Mouse (Mus musculus) CD4-positive, CD25-positive, alpha-beta regulatory T cell, adult 4 months (primary cell): Measurements from ENCODE around the gene Tbx6. TPM values are rescaled to one million over a fixed set of nuclear protein-coding genes. Genes with fewer than 3 reads are reported as not detected.
"Not testable (repeated sequence)": the region's sequence is repeated elsewhere in the genome, so short reads cannot be mapped to it uniquely, and the experiment has no call there.

Experiments
- ATAC-seq: one replicate; pipeline ENCODE4 v1.8.0; 2017
- polyA plus RNA-seq, 2 experiments: library from polyadenylated mRNA; unstranded; fragments of 100-300 nt; shearing (Covaris generic); gene quantifications; one replicate each; pipeline ENCODE4 v1.2.1; 2017

The Tbx6 gene
- polyA plus RNA-seq, 2 experiments from 2014 or later, result 5.9 to 7.5 TPM

DNA sequence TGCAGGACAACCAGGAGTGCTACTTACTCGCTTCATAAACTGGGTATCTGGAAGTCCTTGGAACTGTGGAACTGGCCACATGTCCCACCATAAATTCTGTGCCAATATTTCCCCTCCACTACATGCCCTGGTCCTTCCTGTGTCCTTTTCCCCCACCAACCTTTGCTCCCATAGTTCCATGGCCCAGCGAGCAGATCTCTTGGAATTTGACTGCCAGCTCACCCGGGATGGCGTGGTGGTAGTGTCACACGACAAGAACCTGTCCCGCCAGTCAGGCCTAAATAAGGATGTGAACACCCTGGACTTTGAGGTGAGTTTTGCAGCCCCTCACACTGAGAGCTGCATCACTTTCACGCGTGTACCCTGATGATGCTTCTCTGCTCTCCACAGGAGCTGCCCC lies 14.3 kb upstream of the Tbx6 start:
- no peak for ATAC-seq

DNA sequence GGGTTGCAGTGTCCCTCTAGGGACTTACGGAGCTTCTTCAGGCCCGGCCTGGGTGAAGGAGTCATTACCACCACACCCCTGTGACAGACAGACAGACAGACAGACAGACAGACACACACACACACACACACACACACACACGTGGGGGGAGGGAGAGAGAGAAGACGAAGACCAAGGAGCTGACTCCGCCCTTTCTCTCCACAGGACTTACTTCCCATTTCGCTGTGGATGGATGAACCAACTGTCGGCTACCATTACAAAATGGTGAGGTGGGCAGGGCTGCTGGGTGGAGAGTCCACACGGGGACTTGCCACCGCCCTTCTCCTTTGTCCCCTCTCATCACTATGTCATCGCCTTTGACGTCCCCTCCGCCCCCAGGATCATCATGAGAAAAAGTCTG lies 10.5 kb upstream of the Tbx6 start:
- ATAC-seq, result no peak

DNA sequence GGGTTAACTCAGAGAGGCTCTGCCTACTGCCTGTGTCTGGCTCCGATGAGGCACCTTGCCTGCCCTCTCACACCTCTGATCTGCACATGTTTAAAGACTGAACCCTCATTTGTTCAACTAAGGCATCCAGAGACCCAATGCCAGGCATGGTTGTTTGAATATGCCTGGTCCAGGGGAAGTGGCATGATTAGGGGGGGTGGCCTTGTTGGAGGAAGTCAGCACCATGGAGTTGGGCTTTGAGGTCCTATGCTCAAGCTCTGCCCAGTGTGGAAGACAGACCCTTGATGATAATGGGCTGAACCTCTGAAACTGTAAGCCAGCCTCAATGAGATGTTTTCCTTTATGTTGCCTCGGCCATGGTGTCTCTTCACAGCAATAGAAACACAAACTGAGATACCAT lies 7.9 kb upstream of the Tbx6 start:
- ATAC-seq, result no peak

DNA sequence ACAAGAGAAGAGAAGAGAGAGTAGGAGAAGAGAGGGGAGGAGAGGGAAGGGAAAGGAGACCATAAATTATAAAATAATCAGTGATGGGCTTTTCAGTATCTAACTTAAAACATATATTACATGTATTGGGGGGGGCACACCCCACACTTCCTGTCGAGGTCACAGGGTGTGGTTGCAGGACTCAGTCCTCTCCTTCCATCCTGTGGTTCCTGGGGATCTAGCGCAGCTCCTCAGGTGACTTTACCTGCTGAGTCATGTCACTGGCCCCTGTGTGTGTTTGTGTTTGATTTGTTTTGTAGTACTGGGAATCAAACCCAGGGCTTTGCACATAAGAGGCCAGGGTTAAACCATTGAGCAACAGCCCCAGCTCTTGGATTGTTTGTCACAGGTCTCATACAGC lies 6.8 kb upstream of the Tbx6 start:
- peak; percentile 32 for ATAC-seq

DNA sequence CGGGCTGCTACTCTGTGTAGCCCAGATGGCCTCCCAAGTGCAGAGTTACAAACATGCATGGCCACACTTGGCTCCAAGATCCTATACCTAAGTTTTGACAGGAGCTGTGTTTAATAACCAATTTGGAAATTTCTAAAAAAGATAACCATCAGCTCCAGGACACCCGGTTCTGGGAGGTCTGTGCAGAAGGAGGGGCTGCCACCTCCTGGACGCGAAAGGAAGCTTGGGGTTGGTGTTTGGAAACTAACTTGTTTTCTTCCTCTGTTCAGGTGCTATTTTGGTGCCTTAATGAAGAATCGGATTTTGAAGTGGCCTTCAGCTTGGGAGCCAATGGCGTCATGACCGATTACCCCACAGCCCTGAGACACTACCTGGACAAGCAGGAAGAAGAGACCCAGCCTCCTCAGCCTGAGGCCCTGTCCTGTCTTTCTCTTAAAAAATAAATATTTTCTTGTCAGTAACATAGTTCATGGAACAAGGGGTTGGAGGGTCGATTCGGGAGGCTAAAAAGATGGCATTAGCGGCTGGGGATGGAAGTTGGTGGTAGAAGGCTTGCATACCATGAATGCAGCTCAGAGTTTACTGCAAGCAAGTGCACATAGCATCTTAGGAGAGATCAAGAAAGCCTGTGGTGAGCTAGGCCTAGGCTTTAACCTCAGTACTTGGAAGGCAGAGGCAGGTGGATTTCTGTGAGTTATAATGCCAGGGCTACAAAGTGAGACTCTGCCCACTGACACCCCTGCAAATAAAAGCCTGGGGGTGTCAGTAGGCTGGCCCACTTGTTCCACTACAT lies 5.9 kb upstream of the Tbx6 start:
- ATAC-seq, result no peak

DNA sequence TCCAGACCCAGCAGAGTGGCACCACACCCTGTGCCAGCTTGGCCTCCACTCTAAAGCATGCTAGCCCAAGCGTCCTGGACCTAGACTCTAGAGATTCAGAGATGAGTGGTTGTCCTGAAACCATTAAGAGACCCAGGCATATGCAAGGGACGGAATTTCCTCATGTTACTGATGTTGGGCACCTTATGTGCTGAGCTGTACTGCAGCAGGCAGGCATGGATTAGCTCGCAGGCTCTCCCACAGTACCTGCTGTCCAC lies 5.4 kb upstream of the Tbx6 start:
- no peak for ATAC-seq

GRCm38 (mm10) chr7:126776598-126777057 lies 4.7 kb upstream of the Tbx6 start, which contains the start of gene Ypel3:
Gene Ypel3 (plus strand): TSS chr7:126776955.
- peak; percentile 89 for ATAC-seq

GRCm38 (mm10) chr7:126777476-126777875 lies 3.8 kb upstream of the Tbx6 start:
- ATAC-seq, result no peak

- no peak for ATAC-seq
Observed at GRCm38 (mm10) chr7:126778147-126778546, 3.1 kb upstream of the Tbx6 start.

DNA sequence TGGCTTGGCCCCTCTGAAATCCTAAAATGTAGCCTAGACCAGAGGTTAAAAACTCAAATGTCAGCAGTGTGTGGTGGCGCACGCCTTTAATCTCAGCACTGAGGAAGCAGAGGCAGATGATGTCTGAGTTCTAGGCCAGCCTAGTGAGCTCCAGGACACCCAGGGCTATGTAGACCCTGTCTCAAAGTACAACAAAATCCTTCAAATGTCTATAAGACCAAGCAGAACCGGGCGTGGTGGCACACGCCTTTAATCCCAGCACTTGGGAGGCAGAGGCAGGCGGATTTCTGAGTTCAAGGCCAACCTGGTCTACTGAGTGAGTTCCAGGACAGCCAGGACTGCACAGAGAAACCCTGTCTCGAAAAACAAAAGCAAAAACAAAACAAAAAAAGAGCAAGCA lies 2.2 kb upstream of the Tbx6 start:
- not testable (repeated sequence) for ATAC-seq

- ATAC-seq, result peak; percentile 37
Observed at GRCm38 (mm10) chr7:126779983-126780970, 1.0 kb upstream of the Tbx6 start.

- no peak for ATAC-seq
Observed at GRCm38 (mm10) chr7:126781661-126782370, 533 bp downstream of the Tbx6 start.

- ATAC-seq, result no peak
Observed at GRCm38 (mm10) chr7:126782693-126783092, 1.4 kb downstream of the Tbx6 start.

DNA sequence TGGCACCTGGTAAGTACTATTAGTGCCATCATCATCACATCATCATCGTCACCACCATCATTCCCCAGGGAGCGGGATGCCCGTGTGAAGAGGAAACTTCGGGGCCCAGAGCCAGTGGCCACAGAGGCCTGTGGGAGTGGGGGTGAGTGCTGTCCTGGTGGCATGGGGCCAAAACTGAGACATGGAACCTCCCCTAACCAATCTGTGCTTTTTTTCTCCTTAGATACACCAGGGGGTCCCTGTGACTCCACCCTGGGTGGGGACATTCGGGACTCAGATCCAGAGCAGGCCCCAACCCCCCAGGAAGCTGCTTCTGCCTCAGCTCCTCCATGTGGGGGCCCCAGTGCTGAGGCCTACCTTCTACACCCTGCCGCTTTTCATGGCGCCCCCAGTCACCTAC lies 3.2 kb downstream of the Tbx6 start:
- ATAC-seq, result no peak

GRCm38 (mm10) chr7:126785056-126785455 lies 3.8 kb downstream of the Tbx6 start:
- ATAC-seq, result no peak

DNA sequence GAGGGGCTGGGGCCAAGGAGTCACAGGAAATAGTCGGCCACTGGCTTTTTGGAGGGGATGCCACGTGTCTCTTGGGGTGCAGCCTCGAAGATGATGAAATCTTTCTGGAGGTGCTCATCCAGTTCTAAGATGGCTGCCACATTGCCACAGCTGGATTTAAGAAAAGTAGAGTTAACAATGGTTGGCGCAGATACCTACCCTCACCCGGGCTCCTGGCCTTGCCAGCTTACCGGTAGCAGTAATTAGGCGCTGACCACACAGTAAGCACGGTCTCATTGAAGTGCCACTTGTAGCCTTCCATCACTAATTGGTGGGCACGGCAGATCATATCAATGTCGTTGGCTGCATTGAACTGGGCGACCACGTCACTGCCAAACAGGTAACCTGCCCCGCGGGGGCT lies 4.9 kb downstream of the Tbx6 start:
- no peak for ATAC-seq

DNA sequence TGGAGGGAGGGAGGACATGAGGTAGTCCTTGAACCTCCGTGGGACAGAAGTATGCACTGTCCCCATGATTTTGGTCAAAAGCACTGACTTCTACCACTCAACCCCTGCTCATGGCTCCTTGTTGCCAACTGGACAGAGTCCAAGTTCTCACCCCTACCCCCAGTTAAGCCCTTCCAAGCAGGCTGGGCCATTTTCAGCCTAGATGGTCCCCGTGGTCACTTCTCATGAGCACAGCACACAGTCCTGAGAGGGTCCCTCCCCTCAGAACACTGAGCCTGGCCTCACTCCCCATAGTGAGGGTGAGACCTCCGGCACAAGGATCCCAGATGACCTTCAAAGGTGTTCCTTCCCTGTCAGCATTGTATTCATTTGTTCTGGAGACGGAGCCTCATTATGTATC lies 7.9 kb downstream of the Tbx6 start:
- ATAC-seq, result no peak

GRCm38 (mm10) chr7:126791851-126792720 lies 10.8 kb downstream of the Tbx6 start, which contains the start of gene Ppp4c:
Gene Ppp4c (minus strand): TSS chr7:126792496.
- ATAC-seq, result peak; percentile 91

- ATAC-seq, result no peak
Observed at GRCm38 (mm10) chr7:126792721-126793443, 11.6 kb downstream of the Tbx6 start.

DNA sequence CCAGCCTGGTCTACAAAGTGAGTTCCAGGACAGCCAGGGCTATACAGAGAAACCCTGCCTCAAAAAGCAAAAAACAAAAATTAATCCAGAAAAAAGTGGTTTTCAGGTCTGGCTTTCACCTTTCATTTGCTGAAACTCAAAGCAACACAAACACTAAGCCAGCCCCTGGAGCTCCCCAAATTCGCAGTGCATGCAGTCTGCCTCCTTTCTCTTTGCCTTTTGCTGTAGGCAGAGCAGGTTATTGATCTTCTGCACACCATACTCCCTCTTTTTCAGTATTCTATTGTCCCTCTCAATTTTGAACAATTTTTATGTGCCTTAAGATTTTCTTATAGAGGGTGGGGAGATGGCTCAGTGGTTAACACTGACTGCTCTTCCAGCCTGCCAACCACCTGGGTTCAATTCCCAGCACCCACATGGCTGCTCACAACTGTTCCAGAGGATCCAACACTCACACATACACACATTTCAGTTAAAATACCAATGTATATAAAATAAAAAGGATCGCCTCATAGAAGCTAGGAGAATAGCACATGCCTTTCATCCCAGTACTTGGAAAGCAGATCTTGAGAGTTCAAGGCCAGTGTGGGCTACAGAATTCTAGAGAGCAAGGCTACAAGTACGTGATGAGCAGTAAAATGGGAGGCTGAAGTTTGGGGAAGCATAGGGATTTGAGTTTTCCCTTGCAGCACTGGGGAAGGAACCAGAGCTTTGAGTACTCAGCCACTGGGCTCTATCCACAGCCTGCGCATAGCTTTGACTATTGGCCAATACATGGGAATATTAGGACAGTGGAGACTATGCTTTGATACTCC lies 12.4 kb downstream of the Tbx6 start:
- ATAC-seq, result no peak

GRCm38 (mm10) chr7:126794271-126794605 lies 13.0 kb downstream of the Tbx6 start:
- peak; percentile 33 for ATAC-seq
